Mouse (Mus musculus) heart, postnatal 0 days (tissue): Measurements from ENCODE around the gene Itga5. TPM values are rescaled to one million over a fixed set of nuclear protein-coding genes. Genes with fewer than 3 reads are reported as not detected.

Experiments
- ATAC-seq: fragments of 200-750 bp; cut with Nextera tagmentation; 2 replicates; pipeline ENCODE4 v1.8.0; 2017; ENCODE audit warnings: low read depth, moderate number of reproducible peaks, moderate library complexity; ENCODE audit not compliant: insufficient read depth
- DNase-seq: peaks from one replicate; pipeline ENCODE4 v3.0.0-alpha.2; 2016; ENCODE audit warnings: low spot score
- H3K27ac ChIP-seq: fragments of 300-500 bp; sonication (generic); 2 replicates; pipeline ENCODE4 v1.5.1; 2014; ENCODE audit warnings: low read depth, mild to moderate bottlenecking
- H3K27me3 ChIP-seq: fragments of 300-500 bp; sonication (generic); 2 replicates; pipeline ENCODE4 v1.6.1; 2014; ENCODE audit warnings: low read length, mixed read lengths; ENCODE audit not compliant: control insufficient read depth, insufficient read depth
- H3K36me3 ChIP-seq: fragments of 300-500 bp; sonication (generic); replicated peaks from 2 replicates; pipeline ENCODE4 v1.6.1; 2014; ENCODE audit warnings: low read length, mixed read lengths; ENCODE audit not compliant: control insufficient read depth, insufficient read depth
- H3K4me1 ChIP-seq: fragments of 300-500 bp; sonication (generic); 2 replicates; pipeline ENCODE4 v1.6.1; 2014; ENCODE audit warnings: antibody characterized with exemption; ENCODE audit not compliant: control insufficient read depth, insufficient read depth
- H3K4me2 ChIP-seq: fragments of 300-500 bp; sonication (generic); 2 replicates; pipeline ENCODE4 v1.6.1; 2014; ENCODE audit warnings: low read depth, mild to moderate bottlenecking, low read length, moderate library complexity
- H3K4me3 ChIP-seq: fragments of 300-500 bp; sonication (generic); 2 replicates; pipeline ENCODE4 v1.5.1; 2014; ENCODE audit warnings: low read depth, low read length
- H3K9ac ChIP-seq: fragments of 300-500 bp; sonication (generic); replicated peaks from 2 replicates; pipeline ENCODE4 v1.6.1; 2014; ENCODE audit warnings: low read depth, low read length, mixed read lengths
- H3K9me3 ChIP-seq: fragments of 300-500 bp; sonication (generic); replicated peaks from 2 replicates; pipeline ENCODE4 v1.6.1; 2016; ENCODE audit warnings: low read length; ENCODE audit not compliant: control insufficient read depth
- CTCF ChIP-seq: IDR thresholded peaks from 2 replicates; pipeline ENCODE4 v1.5.1; 2016; ENCODE audit warnings: antibody characterized with exemption, control low read depth, low read depth
- EP300 ChIP-seq: IDR thresholded peaks from 2 replicates; pipeline ENCODE4 v1.6.1; 2016; ENCODE audit warnings: antibody characterized with exemption, low read depth
- WGBS: fragments of 180-500 bp; shearing (Covaris S2); extraction: QIAGEN DNeasy Blood & Tissue Kit; methylation state at CpG from one replicate; pipeline ENCODE4 v1.1.7; 2014; 5-methylcytosine and 5-hydroxymethylcytosine counted together
- polyA plus RNA-seq: library from polyadenylated mRNA; unstranded; fragments of >200 nt; fragmentation: Nextera tagmentation; extraction: Ambion mirVana; gene quantifications from 2 replicates; pipeline ENCODE4 v1.2.1, GENCODE M21; 2015
- total RNA-seq: library from RNA; depleted of rRNA; stranded (reverse); fragments of >200 nt; gene quantifications from 2 replicates; pipeline ENCODE4 v1.2.3, GENCODE M21; 2014; ENCODE audit warnings: low replicate concordance

The Itga5 gene
- total and polyA plus RNA-seq, 2 experiments from 2014 or later = 47.5 to 83.3 TPM

DNA sequence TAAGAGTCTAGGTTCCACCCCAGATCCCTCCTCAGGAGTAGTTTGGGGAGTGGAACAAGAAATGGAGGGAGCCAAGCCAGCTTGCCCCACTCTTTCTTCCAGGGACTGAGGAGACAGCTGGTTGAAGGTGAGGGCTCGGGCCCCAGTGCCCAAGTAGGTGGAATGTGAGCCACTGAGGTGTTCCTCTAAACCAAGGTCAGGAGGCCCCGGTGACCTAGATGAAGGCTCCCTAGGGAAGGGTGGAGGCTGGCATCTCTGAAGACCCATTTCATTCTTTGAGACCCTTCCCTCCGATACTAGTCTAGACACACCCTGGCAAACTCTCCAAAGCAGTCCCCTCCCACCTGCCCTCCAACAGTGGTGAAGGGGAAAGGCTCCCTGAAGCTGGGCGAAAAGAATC lies 44.2 kb downstream of the Itga5 start:
- Histone ChIP-seq H3K9me3 (no peaks in the 10 kb centered on the region), H3K4me1 (0 out of 2 replicates have a peak, but pooled peaks cover 4% of the 10 kb centered on the region), H3K4me3 (peak overlapping the region; percentile 74), H3K27ac (no peak overlapping the region), H3K36me3 (no peaks in the 10 kb centered on the region), H3K27me3 (no peaks in the 10 kb centered on the region), H3K9ac (0 out of 2 replicates have a peak overlapping the region, but pooled peaks have one; percentile 77), H3K4me2 (peak overlapping the region; percentile 96)
- TF ChIP-seq CTCF = no peak
- TF ChIP-seq EP300 = no peak
- DNase-seq (no peak), ATAC-seq (no peak)
- WGBS = 66% methylated on average over 3 of the region's 4 CpGs

GRCm38 (mm10) chr15:103321076-103321475 lies 45.5 kb downstream of the Itga5 start:
- Histone ChIP-seq H3K9ac (no peak overlapping the region), H3K36me3 (no peaks in the 10 kb centered on the region), H3K27me3 (no peaks in the 10 kb centered on the region), H3K4me1 (0 out of 2 replicates have a peak, but pooled peaks cover 4% of the 10 kb centered on the region), H3K4me2 (no peak overlapping the region), H3K27ac (no peak overlapping the region), H3K9me3 (no peaks in the 10 kb centered on the region), H3K4me3 (no peak overlapping the region)
- DNase-seq = no peak
- no peak for ATAC-seq
- WGBS = 59% methylated on average over 1 of the region's 1 CpGs
- TF ChIP-seq CTCF (peak; percentile 53), EP300 (no peak)

- Histone ChIP-seq H3K4me1 (peaks cover 25% of the 10 kb centered on the region), H3K27ac (peak overlapping the region; percentile 47), H3K36me3 (no peaks in the 10 kb centered on the region), H3K27me3 (no peaks in the 10 kb centered on the region), H3K9ac (no peak overlapping the region), H3K4me3 (no peak overlapping the region), H3K9me3 (no peaks in the 10 kb centered on the region), H3K4me2 (no peak overlapping the region)
- TF ChIP-seq EP300 (no peak), CTCF (no peak)
- WGBS = 69% methylated on average over 3 of the region's 3 CpGs
- DNase-seq = no peak
- no peak for ATAC-seq
Observed at GRCm38 (mm10) chr15:103318201-103318816, 48.3 kb downstream of the Itga5 start.

- TF ChIP-seq EP300 = no peak
- no peak for TF ChIP-seq CTCF
- ATAC-seq (no peak), DNase-seq (no peak)
- Histone ChIP-seq H3K4me3 (no peak overlapping the region), H3K27me3 (no peaks in the 10 kb centered on the region), H3K36me3 (no peaks in the 10 kb centered on the region), H3K4me2 (no peak overlapping the region), H3K9ac (no peak overlapping the region), H3K27ac (peak overlapping the region; percentile 47), H3K4me1 (peaks cover 25% of the 10 kb centered on the region), H3K9me3 (no peaks in the 10 kb centered on the region)
- 88% methylated on average over 8 of the region's 8 CpGs for WGBS
Observed at GRCm38 (mm10) chr15:103317731-103318130, 48.8 kb downstream of the Itga5 start.

GRCm38 (mm10) chr15:103317120-103317519 lies 49.4 kb downstream of the Itga5 start:
- H3K9me3 ChIP-seq = no peaks in the 10 kb centered on the region
- H3K9ac ChIP-seq = no peak overlapping the region
- H3K4me3 ChIP-seq = no peak overlapping the region
- ATAC-seq (no peak), DNase-seq (no peak)
- no peaks in the 10 kb centered on the region for H3K36me3 ChIP-seq
- H3K27me3 ChIP-seq = no peaks in the 10 kb centered on the region
- TF ChIP-seq CTCF (no peak), EP300 (no peak)
- 0 out of 2 replicates have a peak overlapping the region, but pooled peaks have one; percentile 47 for H3K27ac ChIP-seq
- no peak overlapping the region for H3K4me2 ChIP-seq
- peaks cover 23% of the 10 kb centered on the region for H3K4me1 ChIP-seq
